Comparison of ENCODE assay signal across 14 mouse cellular contexts in genomic region chr3:98086860-98087259, GRCm38 (mm10).
DNase-seq lines count a peak whose midpoint lies in the region; ATAC-seq and TF ChIP-seq lines count a peak whose summit lies in the region.
"Had no signal": no experiment of that assay in that cellular context is flagged by ENCODE, and none has a peak within 500 bp of the region (broad histone marks: within the 10 kb centered on the region; RNA-seq: fewer than 3 reads in every experiment).

No protein-coding gene starts in this region.

- no peak overlapping the region for H3K9ac ChIP-seq in heart, embryonic 13.5 days
- H3K9ac ChIP-seq in lung, embryonic 14.5 days: no peak overlapping the region
- H3K9ac ChIP-seq in limb, embryonic 11.5 days (ENCODE audit: low read length): no peak overlapping the region
- H3K9ac ChIP-seq: forebrain, embryonic 13.5 days; midbrain, embryonic 13.5 days had no signal

- WGBS in heart, embryonic 13.5 days: 60% methylated on average over 5 of the region's 5 CpGs
- 54% methylated on average over 5 of the region's 5 CpGs for WGBS in lung, embryonic 14.5 days
- WGBS in limb, embryonic 11.5 days: 60% methylated on average over 5 of the region's 5 CpGs

- no peak for ATAC-seq in heart, embryonic 13.5 days (ENCODE audit: extremely low read depth, insufficient number of reproducible peaks, low FRiP score, low TSS enrichment)
- no peak for ATAC-seq in lung, embryonic 14.5 days (ENCODE audit: insufficient read depth)
- no peak for ATAC-seq in limb, embryonic 11.5 days (ENCODE audit: insufficient number of reproducible peaks, low FRiP score, low TSS enrichment, low read depth)
- ATAC-seq: activated CD4-positive, CD25-positive, alpha-beta regulatory T cell, adult 4 months; forebrain, embryonic 13.5 days; midbrain, embryonic 13.5 days had no signal

- H3K4me3 ChIP-seq in heart, embryonic 13.5 days: no peak overlapping the region
- no peak overlapping the region for H3K4me3 ChIP-seq in lung, embryonic 14.5 days (ENCODE audit: low read depth, low read length)
- no peak overlapping the region for H3K4me3 ChIP-seq in limb, embryonic 11.5 days (ENCODE audit: low read depth, low read length)
- H3K4me3 ChIP-seq: forebrain, embryonic 13.5 days; midbrain, embryonic 13.5 days had no signal

- H3K4me1 ChIP-seq in heart, embryonic 13.5 days: peaks cover 62% of the 10 kb centered on the region
- 0 out of 2 replicates have a peak, but pooled peaks cover 4% of the 10 kb centered on the region for H3K4me1 ChIP-seq in lung, embryonic 14.5 days (ENCODE audit: insufficient read depth)
- peaks cover 39% of the 10 kb centered on the region for H3K4me1 ChIP-seq in limb, embryonic 11.5 days (ENCODE audit: control insufficient read depth, insufficient read depth, low read length)

- TF ChIP-seq CTCF in lung, embryonic 14.5 days (IDR thresholded peaks at IDR 0.05; ENCODE audit: low read depth): no peak

- H3K4me2 ChIP-seq in heart, embryonic 13.5 days: no peak overlapping the region
- no peak overlapping the region for H3K4me2 ChIP-seq in lung, embryonic 14.5 days
- H3K4me2 ChIP-seq in limb, embryonic 11.5 days (ENCODE audit: low read depth, severe bottlenecking): no peak overlapping the region
- H3K4me2 ChIP-seq: forebrain, embryonic 13.5 days; midbrain, embryonic 13.5 days had no signal

- no peaks in the 10 kb centered on the region for H3K27me3 ChIP-seq in heart, embryonic 13.5 days (replicated peaks)
- no peaks in the 10 kb centered on the region for H3K27me3 ChIP-seq in lung, embryonic 14.5 days (ENCODE audit: insufficient read depth, low read length)
- no peaks in the 10 kb centered on the region for H3K27me3 ChIP-seq in limb, embryonic 11.5 days (ENCODE audit: control insufficient read depth, insufficient read depth, low read length)
- H3K27me3 ChIP-seq: forebrain, embryonic 13.5 days; midbrain, embryonic 13.5 days had no signal

- peaks cover 38% of the 10 kb centered on the region for H3K36me3 ChIP-seq in heart, embryonic 13.5 days
- peaks cover 30% of the 10 kb centered on the region for H3K36me3 ChIP-seq in lung, embryonic 14.5 days (ENCODE audit: insufficient read depth)
- no peaks in the 10 kb centered on the region for H3K36me3 ChIP-seq in limb, embryonic 11.5 days (ENCODE audit: control insufficient read depth, insufficient read depth, low read length)
- H3K36me3 ChIP-seq: G1E; midbrain, embryonic 13.5 days had no signal

- intact Hi-C loops in heart, postnatal 14 days (cut with DNase I): no loop called here
- intact Hi-C loops in left cerebral cortex, postnatal 36 days (cut with DNase I): no loop called here

- peak overlapping the region; percentile 82 for H3K27ac ChIP-seq in heart, embryonic 13.5 days (replicated peaks)
- H3K27ac ChIP-seq in lung, embryonic 14.5 days (ENCODE audit: low read depth): peak overlapping the region; percentile 63; the same call in 1 of the 2 replicates
- H3K27ac ChIP-seq in limb, embryonic 11.5 days (replicated peaks; ENCODE audit: low read depth, low read length): peak overlapping the region; percentile 49
- H3K27ac ChIP-seq: forebrain, embryonic 13.5 days; midbrain, embryonic 13.5 days had no signal

- H3K9me3 ChIP-seq in heart, embryonic 13.5 days: no peaks in the 10 kb centered on the region
- no peaks in the 10 kb centered on the region for H3K9me3 ChIP-seq in lung, embryonic 14.5 days (ENCODE audit: low read depth, low read length)
- H3K9me3 ChIP-seq in limb, embryonic 11.5 days (ENCODE audit: control insufficient read depth, low read length): no peaks in the 10 kb centered on the region
- H3K9me3 ChIP-seq: forebrain, embryonic 13.5 days; midbrain, embryonic 13.5 days had no signal

- DNase-seq in heart, postnatal 14 days: no peak
- DNase-seq in lung, embryonic 14.5 days: no peak
- no peak for DNase-seq in lung, postnatal 10 days
- DNase-seq in limb, embryonic 11.5 days (ENCODE audit: low spot score): no peak
- DNase-seq in left cerebral cortex, postnatal 36 days (ENCODE audit: low spot score in 2 of 2): no peak
- DNase-seq in urinary bladder, postnatal 10 days (ENCODE audit: low spot score): no peak
- DNase-seq in layer of hippocampus, postnatal 14 days (ENCODE audit: low spot score in 2 of 2): no peak
- DNase-seq: B cell, adult 2 months; cerebellum, adult 18-20 months had no signal
